Mouse (Mus musculus) lung, embryonic 14.5 days (tissue): ENCODE results near the gene Fem1a. TPM values are rescaled to one million over a fixed set of nuclear protein-coding genes. Genes with fewer than 3 reads are reported as not detected.
A peak's percentile ranks its signal among the peaks of the same experiment; 100 is the strongest.

ENCODE experiments used
- ATAC-seq: fragments of 200-750 bp; cut with Nextera tagmentation; 2 replicates; pipeline ENCODE4 v1.8.0; 2017; ENCODE audit warnings: mild to moderate bottlenecking, moderate TSS enrichment, moderate library complexity; ENCODE audit not compliant: insufficient read depth
- DNase-seq: peaks from one replicate; pipeline ENCODE4 v3.0.0-alpha.2; 2015
- H3K27ac ChIP-seq: fragments of 300-500 bp; sonication (generic); 2 replicates; pipeline ENCODE4 v1.5.1; 2014; ENCODE audit warnings: low read depth, mild to moderate bottlenecking, moderate library complexity
- H3K27me3 ChIP-seq: fragments of 300-500 bp; sonication (generic); 2 replicates; pipeline ENCODE4 v1.6.1; 2014; ENCODE audit warnings: low read length, control low read depth; ENCODE audit not compliant: insufficient read depth
- H3K36me3 ChIP-seq: fragments of 300-500 bp; sonication (generic); 2 replicates; pipeline ENCODE4 v1.6.1; 2014; ENCODE audit warnings: control low read depth; ENCODE audit not compliant: insufficient read depth
- H3K4me1 ChIP-seq: fragments of 300-500 bp; sonication (generic); 2 replicates; pipeline ENCODE4 v1.6.1; 2014; ENCODE audit warnings: antibody characterized with exemption, control low read depth; ENCODE audit not compliant: insufficient read depth
- H3K4me2 ChIP-seq: fragments of 300-500 bp; sonication (generic); 2 replicates; pipeline ENCODE4 v1.6.1; 2014; ENCODE audit warnings: mild to moderate bottlenecking
- H3K4me3 ChIP-seq: fragments of 300-500 bp; sonication (generic); 2 replicates; pipeline ENCODE4 v1.5.1; 2014; ENCODE audit warnings: low read depth, low read length
- H3K9ac ChIP-seq: fragments of 300-500 bp; sonication (generic); 2 replicates; pipeline ENCODE4 v1.6.1; 2014
- H3K9me3 ChIP-seq: fragments of 300-500 bp; sonication (generic); 2 replicates; pipeline ENCODE4 v1.6.1; 2016; ENCODE audit warnings: low read depth, low read length, control low read depth
- CTCF ChIP-seq: IDR thresholded peaks from 2 replicates; pipeline ENCODE4 v1.5.1; 2016; ENCODE audit warnings: antibody characterized with exemption, low read depth
- WGBS: fragments of 180-500 bp; shearing (Covaris S2); extraction: QIAGEN DNeasy Blood & Tissue Kit; methylation state at CpG from one replicate; pipeline ENCODE4 v1.1.7; 2014; 5-methylcytosine and 5-hydroxymethylcytosine counted together
- polyA plus RNA-seq: library from polyadenylated mRNA; unstranded; fragments of >200 nt; fragmentation: Nextera tagmentation; extraction: Ambion mirVana; gene quantifications from 2 replicates; pipeline ENCODE4 v1.2.1, GENCODE M21; 2014

Fem1a gene
- polyA plus RNA-seq, 1 experiment from 2014 or later, result 15.4 TPM

DNA sequence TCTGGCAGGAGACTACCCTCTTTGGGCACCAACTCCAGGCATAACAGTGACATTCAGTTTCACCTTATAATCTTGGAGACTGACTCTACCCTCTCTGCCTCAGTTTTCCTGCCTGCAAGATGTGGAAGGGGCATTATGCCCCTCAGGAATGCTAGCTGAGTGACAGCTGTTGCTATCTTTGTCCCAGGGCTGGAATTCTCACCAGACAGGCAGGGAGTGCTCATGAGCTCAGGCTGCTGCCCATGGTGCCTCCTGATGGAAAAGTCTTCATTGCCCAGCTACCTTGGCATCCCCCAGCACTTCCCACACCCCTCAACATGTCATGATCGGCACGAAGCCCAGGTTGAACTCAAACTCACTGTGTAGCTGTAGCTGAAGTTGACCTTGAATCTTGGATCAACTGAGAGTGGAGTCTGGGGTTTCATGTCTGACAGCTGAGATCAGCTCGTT is 6.1 kb downstream of the Fem1a start:
- no peak overlapping the region for H3K4me3 ChIP-seq
- H3K27ac ChIP-seq, result no peak overlapping the region
- WGBS, result 80% methylated on average over 3 of the region's 3 CpGs
- no peak for DNase-seq
- no peak overlapping the region for H3K4me2 ChIP-seq
- no peaks in the 10 kb centered on the region for H3K9me3 ChIP-seq
- peaks cover 57% of the 10 kb centered on the region for H3K36me3 ChIP-seq
- no peak for ATAC-seq
- peaks cover under 1% of the 10 kb centered on the region; the same call in 1 of the 2 replicates for H3K4me1 ChIP-seq
- H3K27me3 ChIP-seq, result no peaks in the 10 kb centered on the region
- no peak overlapping the region for H3K9ac ChIP-seq
- TF ChIP-seq CTCF, result no peak

DNA sequence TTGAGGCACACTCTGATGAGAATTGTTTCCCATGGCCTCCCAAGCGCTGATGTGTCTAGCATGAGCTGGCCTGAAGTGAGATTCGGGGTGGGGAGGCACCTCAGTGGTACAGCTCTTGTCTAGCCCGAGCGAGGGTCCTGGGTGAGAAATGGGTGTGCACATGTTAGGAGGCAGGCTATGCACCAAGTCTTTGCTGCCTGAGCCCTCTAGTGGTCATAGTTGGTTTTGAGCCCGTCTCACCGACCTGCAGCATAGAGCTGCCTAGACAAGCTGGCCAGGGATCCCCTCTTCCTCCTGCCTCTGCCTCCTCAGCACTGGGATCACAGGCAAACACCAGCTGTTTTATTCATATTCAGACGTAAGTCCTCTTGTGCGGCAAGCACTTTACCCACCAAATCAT is 7.4 kb downstream of the Fem1a start:
- TF ChIP-seq CTCF, result peak; percentile 89
- DNase-seq (peak; percentile 91), ATAC-seq (peak; percentile 59)
- Histone ChIP-seq H3K27me3 (no peaks in the 10 kb centered on the region), H3K27ac (no peak overlapping the region), H3K4me1 (no peaks in the 10 kb centered on the region; the same call in 1 of the 2 replicates), H3K4me3 (no peak overlapping the region), H3K36me3 (peaks cover 47% of the 10 kb centered on the region), H3K9me3 (no peaks in the 10 kb centered on the region), H3K4me2 (no peak overlapping the region), H3K9ac (no peak overlapping the region)
- 23% methylated on average over 8 of the region's 8 CpGs for WGBS

DNA sequence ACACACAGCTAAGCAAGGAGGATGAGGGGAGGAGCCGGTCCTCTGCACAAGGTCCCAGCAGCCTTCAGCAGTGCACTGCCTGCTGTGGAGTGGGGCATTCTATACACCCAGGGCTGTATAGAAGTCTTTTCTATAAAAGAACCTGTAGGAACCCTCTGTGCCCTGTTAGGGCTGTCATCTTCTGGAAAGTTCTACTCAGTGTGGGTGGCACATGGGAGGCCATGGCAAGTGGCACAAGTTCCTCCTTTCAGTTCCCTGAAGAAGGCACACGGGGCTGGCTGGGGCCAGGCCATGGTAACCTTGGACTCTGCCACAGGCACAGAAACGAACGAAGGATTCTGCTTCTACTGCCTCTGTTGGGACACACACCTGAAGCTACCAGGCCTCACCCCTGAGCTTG is 8.4 kb downstream of the Fem1a start:
- 88% methylated on average over 4 of the region's 4 CpGs for WGBS

DNA sequence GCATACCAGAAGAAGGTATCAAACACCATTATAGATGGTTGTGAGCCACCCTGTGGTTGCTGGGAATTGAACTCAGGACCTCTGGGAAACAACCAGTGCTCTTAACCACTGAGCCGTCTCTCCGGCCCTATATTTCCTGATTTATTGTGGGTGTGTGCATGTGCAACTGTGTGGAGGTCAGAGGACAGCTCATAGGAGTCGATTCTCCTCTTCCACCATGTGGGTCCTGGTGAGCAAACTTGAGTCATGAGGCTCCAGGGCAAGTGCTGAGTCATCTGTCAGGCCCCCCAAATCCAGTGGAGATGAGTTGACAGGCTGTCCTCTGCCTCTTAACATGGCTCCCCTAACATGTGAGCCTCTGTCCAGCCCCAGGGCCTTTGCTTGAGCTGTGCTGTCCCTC is 9.3 kb downstream of the Fem1a start:
- no peaks in the 10 kb centered on the region for H3K9me3 ChIP-seq
- no peak for TF ChIP-seq CTCF
- no peak overlapping the region for H3K4me2 ChIP-seq
- no peaks in the 10 kb centered on the region; the same call in 1 of the 2 replicates for H3K4me1 ChIP-seq
- no peak overlapping the region for H3K9ac ChIP-seq
- WGBS, result 76% methylated on average over 3 of the region's 3 CpGs
- H3K4me3 ChIP-seq, result no peak overlapping the region
- no peak for ATAC-seq
- H3K36me3 ChIP-seq, result peaks cover 41% of the 10 kb centered on the region
- no peak for DNase-seq
- H3K27ac ChIP-seq, result no peak overlapping the region
- H3K27me3 ChIP-seq, result no peaks in the 10 kb centered on the region

More for the DNA sequence above, 8.4 kb downstream of the Fem1a start:
- Histone ChIP-seq H3K27me3 (no peaks in the 10 kb centered on the region), H3K4me3 (no peak overlapping the region), H3K4me2 (no peak overlapping the region), H3K27ac (no peak overlapping the region), H3K4me1 (no peaks in the 10 kb centered on the region; the same call in 1 of the 2 replicates), H3K9me3 (no peaks in the 10 kb centered on the region), H3K36me3 (peaks cover 41% of the 10 kb centered on the region), H3K9ac (no peak overlapping the region)
- DNase-seq (no peak), ATAC-seq (no peak)
- no peak for TF ChIP-seq CTCF

DNA sequence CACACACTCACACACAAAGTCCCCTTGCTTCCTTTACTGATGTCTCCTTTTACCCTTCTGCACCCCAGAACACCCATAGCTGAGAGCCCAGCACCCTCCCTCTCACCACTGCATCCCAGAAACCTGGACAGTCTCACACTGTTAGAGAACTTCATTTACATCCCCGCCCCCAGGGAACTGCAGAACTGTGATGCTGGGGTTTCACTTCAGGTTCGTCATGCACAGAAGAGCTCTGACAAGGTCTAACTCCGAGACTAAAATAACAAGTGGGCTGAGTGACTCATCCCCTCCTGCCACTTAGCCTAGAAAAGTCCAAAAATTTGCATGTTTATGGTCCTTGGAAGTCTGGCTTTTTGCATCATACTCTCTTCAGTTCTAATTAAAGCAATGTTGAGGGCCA is 9.7 kb downstream of the Fem1a start:
- 62% methylated on average over 3 of the region's 3 CpGs for WGBS
- Histone ChIP-seq H3K9me3 (no peaks in the 10 kb centered on the region), H3K27ac (no peak overlapping the region), H3K27me3 (no peaks in the 10 kb centered on the region), H3K36me3 (peaks cover 41% of the 10 kb centered on the region), H3K4me3 (no peak overlapping the region), H3K4me2 (no peak overlapping the region), H3K4me1 (no peaks in the 10 kb centered on the region; the same call in 1 of the 2 replicates), H3K9ac (no peak overlapping the region)
- no peak for TF ChIP-seq CTCF
- ATAC-seq, result no peak
- DNase-seq, result no peak

DNA sequence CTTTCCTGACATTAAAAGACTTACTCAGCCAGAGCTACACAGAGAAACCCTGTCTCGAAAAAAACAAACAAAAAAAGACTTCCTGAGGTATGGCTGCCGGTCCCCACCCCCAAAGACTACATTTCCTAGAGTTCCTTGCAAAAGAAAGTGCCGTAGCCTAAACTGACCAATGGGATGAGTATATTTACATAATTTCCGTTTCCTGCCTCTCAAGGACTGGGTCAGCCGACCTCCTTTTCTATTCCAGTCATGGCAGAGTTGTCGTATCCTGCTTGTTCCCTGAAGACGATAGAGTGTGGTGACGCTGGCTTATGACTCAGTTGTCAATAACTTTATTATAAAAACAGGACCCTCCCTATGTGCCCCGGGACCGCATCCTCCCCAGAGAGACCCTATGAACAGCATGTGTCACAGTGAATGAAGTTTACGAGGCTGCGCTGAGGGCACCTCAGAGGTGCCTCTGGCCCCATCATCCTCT is 12.6 kb downstream of the Fem1a start:
- H3K9ac ChIP-seq, result peak overlapping the region; percentile 43
- WGBS, result 16% methylated on average over 12 of the region's 12 CpGs
- peak overlapping the region; percentile 78 for H3K27ac ChIP-seq
- TF ChIP-seq CTCF, result no peak
- ATAC-seq (peak; percentile 85), DNase-seq (peak; percentile 92)
- H3K27me3 ChIP-seq, result no peaks in the 10 kb centered on the region
- peaks cover 43% of the 10 kb centered on the region for H3K36me3 ChIP-seq
- peak overlapping the region; percentile 69 for H3K4me2 ChIP-seq
- H3K9me3 ChIP-seq, result no peaks in the 10 kb centered on the region
- H3K4me1 ChIP-seq, result no peaks in the 10 kb centered on the region; the same call in 1 of the 2 replicates
- peak overlapping the region; percentile 39 for H3K4me3 ChIP-seq

DNA sequence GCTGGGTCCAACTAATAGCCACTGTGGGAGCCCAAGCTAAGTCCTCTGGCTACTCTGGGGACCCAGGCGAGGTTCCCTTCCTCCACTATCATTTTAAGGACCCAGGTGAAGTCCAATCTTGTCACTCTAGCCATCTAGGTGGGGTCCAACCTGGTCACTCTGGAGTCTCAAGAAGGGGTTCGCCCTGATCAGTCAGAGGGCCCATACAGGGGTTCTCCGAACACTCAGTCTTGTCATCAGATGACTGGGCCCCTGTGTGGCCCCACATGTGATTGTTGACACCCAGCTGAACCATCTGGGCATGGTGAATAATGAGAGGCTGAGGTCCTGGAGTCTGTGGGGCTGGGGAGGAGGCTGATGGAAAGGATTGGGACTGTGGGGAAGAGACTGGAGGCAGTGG is 13.1 kb downstream of the Fem1a start:
- peak; percentile 18; the same call in 1 of the 2 replicates for ATAC-seq
- no peak for DNase-seq
- Histone ChIP-seq H3K4me2 (peak overlapping the region; percentile 69), H3K4me1 (no peaks in the 10 kb centered on the region; the same call in 1 of the 2 replicates), H3K36me3 (peaks cover 40% of the 10 kb centered on the region), H3K4me3 (peak overlapping the region; percentile 39), H3K27me3 (no peaks in the 10 kb centered on the region), H3K9ac (no peak overlapping the region), H3K27ac (no peak overlapping the region), H3K9me3 (no peaks in the 10 kb centered on the region)
- TF ChIP-seq CTCF, result no peak
- 73% methylated on average over 3 of the region's 3 CpGs for WGBS
